Mouse (Mus musculus) cerebellum, postnatal 10 days (tissue): ENCODE measurements around the gene Plpp6.

Experiments
- DNase-seq, 2 experiments: peaks; one replicate each; pipeline ENCODE4 v3.0.0; 2021; ENCODE audit warnings: mixed read lengths in 2 of 2

Plpp6 gene

DNA sequence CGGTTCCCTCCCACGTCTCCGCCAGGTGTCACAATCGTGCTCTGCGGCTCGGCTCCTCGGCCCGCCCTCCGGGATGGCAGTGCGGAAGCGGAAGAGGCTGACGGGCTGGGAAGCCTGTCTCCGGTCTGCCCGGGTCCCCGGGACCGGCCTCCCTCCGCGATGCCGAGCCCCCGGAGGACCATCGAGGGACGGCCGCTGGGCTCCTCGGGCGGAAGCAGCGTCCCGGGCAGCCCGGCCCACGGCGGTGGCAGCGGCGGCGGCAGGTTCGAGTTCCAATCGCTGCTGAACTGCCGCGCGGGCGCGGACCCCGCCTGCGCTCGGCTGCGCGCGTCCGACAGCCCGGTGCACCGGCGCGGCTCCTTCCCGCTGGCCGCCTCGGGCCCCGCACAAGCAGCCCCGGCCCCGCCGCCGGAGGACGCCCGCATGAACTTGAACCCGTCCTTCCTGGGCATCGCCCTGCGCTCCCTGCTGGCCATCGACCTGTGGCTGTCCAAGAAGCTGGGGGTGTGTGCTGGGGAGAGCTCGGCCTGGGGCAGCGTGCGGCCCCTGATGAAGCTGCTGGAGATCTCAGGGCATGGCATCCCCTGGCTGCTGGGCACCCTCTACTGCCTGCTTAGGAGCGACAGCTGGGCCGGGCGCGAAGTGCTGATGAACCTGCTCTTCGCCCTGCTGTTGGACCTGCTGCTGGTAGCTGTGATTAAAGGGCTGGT is at the start of gene Plpp6:
Plpp6 (plus strand) TSS at position 112 of the 710 bp plus-strand sequence.
- DNase-seq = peak; percentile 89 to 92

GRCm38 (mm10) chr19:28914598-28914997 is 49.2 kb upstream of the Plpp6 start:
- DNase-seq = no peak

DNA sequence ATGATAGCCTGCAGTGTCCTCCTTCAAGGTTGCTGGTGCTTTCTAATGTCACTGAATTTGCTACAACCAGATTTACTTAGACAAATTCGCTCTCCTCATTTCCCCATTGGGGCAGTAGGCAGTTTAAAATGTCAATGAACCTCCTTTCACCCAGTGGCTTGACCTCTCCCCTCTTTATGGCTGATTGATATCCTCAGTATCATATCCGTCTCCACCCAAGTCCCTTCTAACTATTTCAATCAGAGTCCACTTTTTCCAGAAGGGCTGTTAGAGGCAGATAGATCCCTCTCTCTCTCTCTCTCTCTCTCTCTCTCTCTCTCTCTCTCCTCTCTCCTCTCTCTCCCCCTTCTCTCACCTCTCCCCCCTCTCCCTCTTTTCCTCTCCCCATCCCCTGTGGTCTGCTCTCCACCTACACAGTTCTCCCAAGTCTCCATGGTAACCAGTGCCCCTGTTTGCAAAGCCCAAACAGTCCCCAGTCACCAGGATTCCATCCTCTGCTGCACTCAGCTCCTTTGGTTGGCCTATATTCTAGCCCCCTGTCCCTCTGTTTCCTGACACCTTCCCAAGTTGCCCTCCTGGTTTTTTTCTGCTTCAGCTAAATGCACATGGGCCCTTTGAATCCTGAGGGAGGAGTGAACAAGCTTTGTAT is 48.0 kb upstream of the Plpp6 start:
- no peak for DNase-seq

- DNase-seq = no peak
Observed at GRCm38 (mm10) chr19:28916492-28916891, 47.3 kb upstream of the Plpp6 start.

DNA sequence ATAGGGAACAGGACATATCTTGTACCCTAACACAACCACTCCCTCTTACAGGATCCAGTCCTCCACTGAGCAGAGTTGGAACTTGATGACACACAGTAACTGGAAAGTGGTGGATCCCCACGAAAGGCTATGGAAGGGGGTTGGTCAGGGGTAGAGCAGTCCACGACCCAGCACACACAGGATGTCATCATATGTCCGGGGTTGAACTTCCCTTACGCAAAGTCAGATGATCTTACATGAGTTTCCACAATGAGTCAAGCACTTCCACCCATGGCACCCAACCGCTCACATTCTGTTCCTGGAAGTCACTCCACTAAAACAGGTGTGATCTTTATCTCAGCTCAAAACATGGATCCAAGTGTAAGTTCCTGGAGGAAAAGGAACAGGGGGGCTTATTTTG is 45.9 kb upstream of the Plpp6 start:
- DNase-seq = no peak

GRCm38 (mm10) chr19:28926366-28926765 is 37.4 kb upstream of the Plpp6 start:
- no peak for DNase-seq

GRCm38 (mm10) chr19:28927396-28927795 is 36.4 kb upstream of the Plpp6 start:
- DNase-seq = no peak

DNA sequence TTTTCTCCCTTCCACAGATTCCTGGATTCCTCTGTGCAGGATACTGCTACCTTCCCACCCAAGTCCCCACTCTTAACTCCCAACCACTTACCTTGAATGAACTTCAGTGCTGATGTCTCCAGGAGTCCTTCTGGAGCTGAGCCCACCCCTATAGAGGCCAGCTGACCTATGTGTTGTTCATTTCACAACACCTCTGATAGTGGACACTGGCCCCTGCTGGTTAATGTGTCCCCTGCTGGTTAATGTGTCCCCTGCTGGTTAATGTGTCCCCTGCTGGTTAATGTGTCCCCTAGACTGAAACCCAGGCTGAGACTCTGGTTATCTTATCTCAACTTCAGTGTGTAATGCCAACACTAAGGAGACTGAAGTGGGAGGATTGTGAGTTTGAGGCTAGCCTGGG is 34.7 kb upstream of the Plpp6 start:
- no peak for DNase-seq

- DNase-seq = no peak
Observed at GRCm38 (mm10) chr19:28934897-28935296, 28.9 kb upstream of the Plpp6 start.

- no peak for DNase-seq
Observed at GRCm38 (mm10) chr19:28940135-28940874, 23.4 kb upstream of the Plpp6 start.

- no peak for DNase-seq
Observed at GRCm38 (mm10) chr19:28941271-28941670, 22.5 kb upstream of the Plpp6 start.

GRCm38 (mm10) chr19:28946782-28947181 is 17.0 kb upstream of the Plpp6 start:
- DNase-seq = peak in 1 of 2 experiments; percentile 22

GRCm38 (mm10) chr19:28947311-28947710 is 16.4 kb upstream of the Plpp6 start:
- DNase-seq = no peak

- no peak for DNase-seq
Observed at GRCm38 (mm10) chr19:28951251-28951650, 12.5 kb upstream of the Plpp6 start.

GRCm38 (mm10) chr19:28963113-28963512 is 640 bp upstream of the Plpp6 start:
- DNase-seq = peak in 1 of 2 experiments; percentile 5

GRCm38 (mm10) chr19:28963513-28963841 is 276 bp upstream of the Plpp6 start:
- DNase-seq = no peak

DNA sequence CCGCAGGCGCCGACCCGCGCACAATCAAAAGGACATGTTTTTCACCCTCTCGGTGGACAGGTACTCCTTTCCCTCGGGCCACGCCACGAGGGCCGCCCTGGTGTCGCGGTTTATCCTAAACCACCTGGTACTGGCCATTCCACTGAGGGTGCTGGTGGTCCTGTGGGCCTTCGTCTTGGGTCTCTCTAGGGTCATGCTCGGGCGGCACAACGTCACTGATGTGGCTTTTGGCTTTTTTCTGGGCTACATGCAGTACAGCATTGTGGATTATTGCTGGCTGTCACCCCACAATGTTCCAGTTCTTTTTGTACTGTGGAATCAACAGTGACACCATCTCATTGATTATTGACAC is 775 bp downstream of the Plpp6 start:
- no peak for DNase-seq

GRCm38 (mm10) chr19:28967652-28968051 is 3.9 kb downstream of the Plpp6 start, which contains the start of gene 4430402I18Rik:
Gene 4430402I18Rik, minus strand, starts transcription at chr19:28967800.
- DNase-seq = peak in 1 of 2 experiments; percentile 19

- DNase-seq = no peak
Observed at GRCm38 (mm10) chr19:28968178-28968577, 4.4 kb downstream of the Plpp6 start.

DNA sequence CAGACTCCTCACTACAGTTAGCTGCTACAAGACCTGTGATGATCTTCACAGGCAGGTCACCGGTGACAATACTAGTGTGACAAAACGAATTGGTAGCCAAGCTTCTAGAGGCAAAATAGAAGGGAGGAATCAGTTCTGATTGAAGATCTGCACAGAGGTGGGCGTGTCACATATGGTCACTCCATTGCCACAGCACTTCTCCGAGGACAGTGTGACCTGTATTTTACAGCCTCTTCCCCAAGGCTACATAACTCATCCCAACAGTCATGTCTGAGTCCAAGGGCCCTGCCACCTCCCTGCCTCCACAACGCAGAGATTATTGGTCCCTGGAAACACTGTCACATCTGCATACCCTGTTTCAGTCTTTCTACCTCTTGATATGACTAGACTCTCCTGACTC is 5.5 kb downstream of the Plpp6 start:
- DNase-seq = no peak

DNA sequence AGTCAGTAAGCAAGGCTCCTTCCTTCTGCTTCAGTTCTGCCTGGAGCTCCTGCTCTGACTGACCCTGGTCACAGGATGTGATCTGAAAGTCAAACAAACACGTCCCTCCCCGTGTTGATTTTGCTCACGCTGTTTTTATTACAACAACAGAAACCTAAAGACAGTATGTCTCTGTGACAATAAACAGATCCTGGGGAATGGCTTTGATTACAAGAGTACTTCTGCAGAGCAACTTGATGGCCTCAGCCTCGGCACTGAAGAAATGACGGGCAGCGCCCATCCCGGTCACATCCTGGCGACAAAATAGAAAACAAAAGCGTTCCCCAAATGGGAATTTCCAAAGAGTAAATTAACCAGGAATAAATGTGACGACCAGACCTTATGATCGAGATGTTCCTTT is 6.5 kb downstream of the Plpp6 start:
- DNase-seq = no peak

DNA sequence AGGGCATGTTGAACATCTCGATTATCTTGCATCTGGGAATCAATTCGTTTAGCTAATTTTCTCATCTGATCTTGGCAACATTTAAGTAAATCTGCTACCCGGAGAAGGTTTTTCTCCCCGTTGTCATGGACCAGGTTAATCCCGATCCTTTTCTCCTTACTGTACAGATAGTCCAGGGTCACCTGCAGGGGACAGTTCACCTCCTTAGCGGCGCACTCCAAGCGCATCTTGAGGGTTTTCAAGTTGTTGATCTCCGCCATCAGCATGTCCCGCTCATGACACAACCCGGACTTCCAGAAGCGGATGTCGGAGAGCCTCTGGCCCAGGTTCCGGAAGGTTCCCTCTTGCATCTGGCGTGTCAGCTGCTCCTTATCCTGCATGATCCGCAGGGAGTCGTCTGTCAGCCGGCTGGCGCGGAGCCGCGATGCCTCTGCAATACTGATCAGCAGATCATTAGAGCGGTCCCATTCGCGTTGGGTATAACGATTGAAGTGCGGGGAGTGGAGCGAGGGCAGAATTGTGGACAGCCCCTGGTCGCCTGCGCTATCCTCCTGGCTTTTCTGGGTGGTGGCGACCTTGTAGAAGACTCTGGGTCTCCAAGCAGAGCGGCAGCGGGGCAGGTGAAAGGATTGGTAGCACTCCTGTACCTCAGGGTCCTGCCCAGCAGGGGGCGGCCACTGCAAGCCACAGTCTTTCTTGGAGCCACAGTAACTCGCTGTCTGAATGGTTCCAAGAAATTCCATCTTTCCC is 11.3 kb downstream of the Plpp6 start:
- peak; percentile 89 to 90 for DNase-seq

- no peak for DNase-seq
Observed at GRCm38 (mm10) chr19:28982617-28983016, 18.9 kb downstream of the Plpp6 start.
